Mouse (Mus musculus) small intestine, adult 2 months (tissue): ENCODE results near the gene Rhox10. TPM values are rescaled to one million over a fixed set of nuclear protein-coding genes. Genes with fewer than 3 reads are reported as not detected.

Experiments
- H3K27ac ChIP-seq: fragments of 200-500 bp; 2 replicates; pipeline ENCODE4 v1.5.1; 2012; ENCODE audit warnings: low read depth, low read length, control low read depth, inconsistent platforms; ENCODE audit not compliant: insufficient read depth
- H3K27me3 ChIP-seq: fragments of 200-500 bp; 2 replicates; pipeline ENCODE4 v1.6.1; 2012; ENCODE audit warnings: mild to moderate bottlenecking, moderate library complexity, low read length, inconsistent platforms; ENCODE audit not compliant: control insufficient read depth, insufficient read depth
- H3K36me3 ChIP-seq: fragments of 200-500 bp; 2 replicates; pipeline ENCODE4 v1.6.1; 2012; ENCODE audit warnings: mild to moderate bottlenecking, low read length, control low read depth, inconsistent platforms; ENCODE audit not compliant: control insufficient read depth, insufficient read depth
- H3K4me1 ChIP-seq: fragments of 200-500 bp; 2 replicates; pipeline ENCODE4 v1.6.1; 2012; ENCODE audit warnings: low read length, inconsistent platforms, mixed read lengths; ENCODE audit not compliant: control insufficient read depth, insufficient read depth, insufficient read length
- H3K4me3 ChIP-seq: fragments of 200-500 bp; 2 replicates; pipeline ENCODE4 v1.5.1; 2012; ENCODE audit warnings: low read depth, mild to moderate bottlenecking, control low read depth, inconsistent platforms, low read length, moderate library complexity
- CTCF ChIP-seq: fragments of 200-500 bp; IDR thresholded peaks from 2 replicates; pipeline ENCODE4 v1.5.1; 2012; ENCODE audit warnings: low read depth, mild to moderate bottlenecking, control low read depth, inconsistent platforms, low read length, moderate library complexity, mixed read lengths; ENCODE audit not compliant: insufficient replicate concordance, insufficient read length; ENCODE audit errors: extremely low read depth
- POLR2A ChIP-seq: fragments of 200-500 bp; IDR thresholded peaks from 2 replicates; pipeline ENCODE4 v1.6.1; 2012; ENCODE audit warnings: low read depth, mild to moderate bottlenecking, control low read depth, inconsistent platforms, low read length, moderate library complexity
- WGBS: fragments of 180-500 bp; shearing (Covaris S2); methylation state at CpG from one replicate; pipeline ENCODE4 v1.1.7; 2018; 5-methylcytosine and 5-hydroxymethylcytosine counted together
- polyA plus RNA-seq: library from polyadenylated mRNA; depleted of rRNA; stranded (reverse); fragments of >200 nt; gene quantifications from 2 replicates; pipeline ENCODE4 v1.2.3, GENCODE M21; 2012; rRNA removed

Gene Rhox10
- polyA plus RNA-seq, 1 experiment: not detected

DNA sequence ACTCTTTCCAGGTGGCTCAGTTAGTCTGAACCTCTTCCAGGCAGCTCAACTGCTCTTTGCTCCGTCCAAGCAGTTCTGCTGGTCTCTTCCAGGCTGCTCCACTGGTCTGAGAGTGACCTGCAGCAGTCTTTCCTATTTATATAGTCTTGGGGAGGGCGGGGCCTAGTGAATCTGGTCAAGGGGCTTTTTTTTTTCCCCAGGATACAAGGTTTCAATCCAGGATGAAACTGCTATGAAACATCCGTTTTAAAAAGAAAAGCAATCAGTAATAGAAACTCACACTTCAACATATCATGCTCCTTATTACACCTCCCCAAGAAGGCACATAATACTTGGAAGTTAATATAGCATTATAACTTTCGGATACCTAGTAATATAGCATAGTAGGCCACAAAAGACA is 44.5 kb downstream of the Rhox10 start, which contains the start of gene Rhox12:
TSS of gene Rhox12 (minus strand) at position 101 of the 400 bp plus-strand sequence.
- Histone ChIP-seq H3K27ac (no peak within 1 kb of the TSS), H3K27me3 (no peaks in the 10 kb centered on the region), H3K4me1 (no peaks in the 10 kb centered on the region), H3K4me3 (no peak within 1 kb of the TSS), H3K36me3 (no peaks in the 10 kb centered on the region)
- TF ChIP-seq CTCF: no peak
- TF ChIP-seq POLR2A: no peak
- WGBS: 62% methylated on average over 4 of the region's 4 CpGs

DNA sequence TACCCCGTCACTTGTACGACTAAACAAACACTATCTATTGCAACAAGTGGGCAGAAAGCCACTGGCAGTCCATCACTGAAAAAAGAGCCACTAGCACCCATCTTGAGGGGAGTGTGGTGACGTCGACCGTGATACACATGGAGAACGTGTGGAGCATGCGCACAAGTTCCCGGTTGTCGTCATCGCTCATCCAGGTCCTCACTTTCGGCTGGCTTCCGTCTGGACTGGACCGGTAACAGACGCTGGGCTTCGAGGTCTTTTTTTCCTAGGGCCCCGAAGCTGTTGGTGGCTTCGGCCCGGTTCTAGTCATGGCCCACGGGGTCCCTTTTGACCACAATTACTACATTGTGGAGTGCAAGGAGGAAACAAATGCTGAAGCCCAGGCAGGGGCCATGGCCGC is 54.7 kb downstream of the Rhox10 start, which contains the start of gene Rhox13:
TSS of gene Rhox13 (plus strand) at position 238 of the 400 bp plus-strand sequence.
- WGBS: 94% methylated on average over 20 of the region's 20 CpGs
- no peaks in the 10 kb centered on the region for H3K4me1 ChIP-seq
- H3K27ac ChIP-seq: no peak within 1 kb of the TSS
- TF ChIP-seq POLR2A (no peak), CTCF (no peak)
- H3K36me3 ChIP-seq: no peaks in the 10 kb centered on the region
- H3K27me3 ChIP-seq: no peaks in the 10 kb centered on the region
- no peak within 1 kb of the TSS for H3K4me3 ChIP-seq

Other genes starting within 250 kb of the Rhox10 start
- gene Rhox6, start 239.6 kb upstream of the Rhox10 start, polyA plus RNA-seq: not detected in 2 replicates
- not detected in 2 replicates for gene Rhox7a, start 234.8 kb upstream of the Rhox10 start, polyA plus RNA-seq
- not detected in 2 replicates for gene Rhox8, start 187.5 kb upstream of the Rhox10 start, polyA plus RNA-seq
- not detected in 2 replicates for gene Rhox7b, start 169.2 kb upstream of the Rhox10 start, polyA plus RNA-seq
- not detected in 2 replicates for gene Rhox9, start 164.7 kb upstream of the Rhox10 start, polyA plus RNA-seq
- gene Btg1-ps1, start 47.7 kb upstream of the Rhox10 start, polyA plus RNA-seq: not detected in 2 replicates
- gene Btg1-ps2, start 23.4 kb upstream of the Rhox10 start, polyA plus RNA-seq: not detected in 2 replicates
- gene Rhox11, start 18.7 kb downstream of the Rhox10 start, polyA plus RNA-seq: not detected in 2 replicates
- gene Rhox12, start 44.4 kb downstream of the Rhox10 start, polyA plus RNA-seq: not detected in 2 replicates
- gene Rhox13, start 54.7 kb downstream of the Rhox10 start, polyA plus RNA-seq: not detected in 2 replicates
- 0.88 and 1.4 TPM in 2 replicates for gene Zbtb33, start 123.3 kb downstream of the Rhox10 start, polyA plus RNA-seq
- gene Tmem255a, start 186.0 kb downstream of the Rhox10 start, polyA plus RNA-seq: 0.13 and 0.47 TPM in 2 replicates
- not detected in 2 replicates for gene Atp1b4, start 249.7 kb downstream of the Rhox10 start, polyA plus RNA-seq